Mouse (Mus musculus) left cerebral cortex, adult 9 months (tissue): ENCODE measurements at regions not wholly inside any gene's neighbourhood (a gene's known extent, or its start where the extent isn't known, plus 50 kb on each side); places are given as distances from the start of the nearest gene placed in this dataset.

Experiments used
- DNase-seq, 2 experiments: peaks; one replicate each; pipeline ENCODE4 v3.0.0; 2022; ENCODE audit warnings: low spot score in 2 of 2

DNA sequence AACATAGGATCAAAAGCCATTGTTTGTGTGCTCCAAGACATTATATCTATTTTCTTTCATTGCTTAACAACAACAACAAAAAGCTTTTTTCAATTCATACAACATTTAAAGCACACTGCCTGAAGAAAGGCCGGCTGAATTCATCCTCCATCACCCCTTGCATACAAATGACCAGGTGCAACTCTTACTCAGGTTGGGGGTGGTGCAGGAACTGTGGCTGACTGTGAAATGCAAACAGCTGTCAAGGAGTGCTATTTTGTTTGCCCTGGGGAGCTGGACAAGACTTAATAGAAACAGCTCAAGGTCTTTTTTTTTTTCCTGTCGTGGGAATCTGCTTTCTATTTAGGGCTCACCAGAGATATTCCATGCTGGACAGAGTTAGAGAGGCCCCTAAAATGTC lies 406.6 kb upstream of the Cldn34d start:
- no peak for DNase-seq

DNA sequence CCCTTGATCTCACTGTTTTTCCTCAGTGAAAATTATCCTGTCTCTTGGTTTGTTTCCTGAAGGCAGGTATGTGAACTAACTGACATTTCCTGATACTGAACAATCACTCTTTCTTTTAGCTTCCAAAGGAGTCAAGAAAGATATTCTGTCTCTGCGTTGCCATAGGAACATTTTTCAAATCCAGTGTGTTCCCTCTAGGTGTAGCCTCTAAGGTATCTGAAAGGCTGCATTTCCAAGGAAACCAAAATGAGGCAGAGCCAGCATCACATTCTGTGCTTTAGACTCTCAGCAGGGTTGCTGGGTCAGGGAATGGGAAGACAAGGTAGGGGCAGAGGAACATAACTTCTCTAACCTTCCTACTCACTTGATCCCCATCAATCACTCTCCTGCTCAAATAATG lies 411.2 kb upstream of the Cldn34d start:
- DNase-seq, result no peak

DNA sequence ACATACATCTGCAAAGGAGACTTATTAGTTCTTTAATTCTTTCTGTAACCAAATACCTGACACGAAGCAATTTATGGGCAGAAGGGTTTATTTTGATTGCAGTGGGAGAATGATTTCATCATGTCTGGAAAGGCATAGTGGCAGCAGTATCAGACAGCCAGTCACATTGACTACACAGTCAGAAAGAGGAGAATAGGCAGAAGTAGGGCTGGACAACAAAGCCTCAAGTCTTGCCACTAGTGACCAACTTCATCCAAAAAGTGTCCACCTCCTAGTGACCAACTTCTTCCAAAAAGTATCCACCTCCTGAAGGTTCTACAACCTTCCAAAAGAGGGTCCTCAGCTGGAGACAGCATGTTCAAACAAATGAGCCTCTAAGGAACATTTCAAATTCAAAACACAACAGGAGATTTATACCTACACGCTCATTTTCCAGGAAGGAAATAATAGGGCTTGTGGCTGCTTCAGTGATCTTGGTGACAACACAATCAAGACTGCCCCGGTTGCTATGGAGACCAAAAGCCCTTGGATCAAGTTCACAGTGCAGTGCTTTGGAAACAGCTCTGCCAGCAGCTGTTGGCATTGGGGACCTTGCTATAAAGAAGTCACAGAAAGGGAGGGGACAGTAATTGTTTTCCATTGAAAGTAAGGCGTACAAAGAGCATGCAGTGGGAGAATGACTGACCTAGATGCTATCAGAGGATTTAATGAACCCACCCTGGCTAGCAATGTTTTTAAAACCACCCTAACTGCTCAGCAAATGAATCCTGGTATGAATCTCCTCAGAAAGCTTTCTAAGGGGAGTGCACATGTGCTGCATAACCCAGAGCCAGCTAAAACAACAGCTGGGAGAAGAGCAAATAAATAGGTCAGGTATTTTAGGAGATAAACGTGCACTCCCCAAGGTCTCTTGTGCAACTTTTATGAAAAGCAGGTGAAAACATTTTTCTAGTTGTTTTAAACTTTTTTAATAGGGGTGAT lies 448.0 kb upstream of the Cldn34d start:
- DNase-seq, result peak; percentile 23 to 47

DNA sequence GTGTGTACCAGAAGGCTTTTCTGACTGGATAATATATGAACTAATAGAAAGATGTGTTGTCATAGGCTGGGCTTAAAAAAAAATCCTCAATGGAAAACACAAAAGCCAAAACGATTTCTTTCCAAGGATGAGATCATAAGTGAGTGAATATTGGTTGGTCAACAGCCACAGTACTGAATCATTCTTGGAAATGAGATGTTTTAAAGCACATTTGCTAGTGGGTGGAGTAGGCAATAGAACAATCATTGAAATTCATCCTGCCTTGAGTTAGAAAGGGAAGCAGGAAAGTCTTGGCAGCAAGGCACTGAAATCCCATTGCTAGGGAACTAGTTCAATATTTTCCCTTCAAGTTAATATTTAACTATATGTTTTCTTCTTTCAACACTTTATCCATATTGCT lies 449.3 kb upstream of the Cldn34d start:
- peak in 1 of 2 experiments; percentile 2 for DNase-seq

DNA sequence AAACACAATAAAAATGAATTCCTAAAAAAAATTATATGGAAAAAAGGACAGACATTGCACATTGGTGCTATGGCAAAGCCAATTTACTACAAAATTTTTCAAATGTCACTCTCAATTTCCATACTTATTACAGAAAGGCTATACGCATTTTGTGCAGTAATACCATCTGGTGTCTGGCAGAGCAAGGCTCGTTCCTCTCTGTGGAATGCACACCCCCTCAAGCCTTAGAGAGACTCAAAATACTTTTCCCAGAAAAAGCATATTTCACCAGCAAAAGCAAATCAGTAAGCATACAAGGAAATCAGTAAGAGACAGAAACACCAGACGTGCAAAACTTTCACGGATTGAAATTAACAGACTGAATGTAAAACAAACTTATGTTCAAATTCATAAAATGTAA lies 431.0 kb upstream of the Tbl1x start:
- DNase-seq, result peak; percentile 9 to 10

DNA sequence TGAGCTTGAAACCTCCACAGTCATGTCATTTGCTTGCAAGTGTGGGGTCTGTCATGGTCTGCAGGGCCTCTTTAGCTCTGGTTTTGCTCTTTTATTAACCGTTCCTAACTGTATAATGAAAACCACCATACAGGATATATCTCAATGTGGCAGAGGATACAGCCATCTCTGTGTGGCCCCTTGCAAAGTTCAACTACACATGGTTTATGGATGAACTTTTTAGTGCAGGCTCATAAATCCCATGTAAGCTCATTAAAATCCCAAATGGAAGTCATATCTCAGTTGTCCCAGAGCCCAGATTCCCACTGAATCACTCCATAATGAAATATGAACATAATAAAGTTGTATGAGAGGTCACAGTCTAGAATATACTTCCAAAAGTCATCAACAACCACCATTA lies 428.1 kb upstream of the Tbl1x start:
- DNase-seq, result no peak

DNA sequence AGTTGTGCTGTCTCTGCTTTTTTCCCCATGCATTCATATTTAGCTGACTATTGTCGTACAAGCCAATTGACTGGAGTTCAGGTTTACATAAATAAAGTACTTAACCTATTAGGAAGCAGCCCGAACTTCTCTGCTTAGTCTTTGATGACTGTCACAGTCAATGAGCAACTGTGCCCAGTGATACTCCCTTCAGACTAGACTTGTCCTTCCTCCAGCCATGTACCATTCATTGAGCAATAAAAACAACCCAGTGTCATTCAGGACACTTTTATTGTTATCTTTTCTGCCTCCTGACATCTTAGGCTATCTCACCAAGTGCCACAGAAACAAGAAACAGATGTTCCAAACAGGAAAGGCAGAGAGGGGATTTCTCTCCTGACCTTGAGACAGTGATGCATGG lies 389.1 kb upstream of the Tbl1x start:
- DNase-seq, result no peak
